Mouse (Mus musculus): ENCODE measurements around the gene Phka1.

GRCm38 (mm10) chrX:102643823-102644572 is at the start of gene Phka1:
- TF ChIP-seq CTCF (IDR thresholded peaks at IDR 0.05; ENCODE audit: control insufficient read depth, insufficient read depth, low read length) (no peak), POLR2A (IDR thresholded peaks at IDR 0.05; ENCODE audit: borderline replicate concordance, control insufficient read depth, low read depth, low read length) (no peak)
